Mouse (Mus musculus): ENCODE results near the gene Irf2.

The Irf2 gene

GRCm38 (mm10) chr8:46843855-46844254, 104.3 kb downstream of the Irf2 start:
- no peak for DNase-seq (ENCODE audit: low spot score)

- DNase-seq (ENCODE audit: low spot score), result no peak
These were observed 104.9 kb downstream of the Irf2 start for GRCm38 (mm10) chr8:46844371-46844973.

- DNase-seq (ENCODE audit: low spot score), result no peak
These were observed 105.6 kb downstream of the Irf2 start for GRCm38 (mm10) chr8:46844974-46845774.

- no peak for DNase-seq (ENCODE audit: low spot score)
These were observed 106.4 kb downstream of the Irf2 start for GRCm38 (mm10) chr8:46845891-46846290.

- DNase-seq (ENCODE audit: low spot score), result no peak
These were observed 107.4 kb downstream of the Irf2 start for GRCm38 (mm10) chr8:46846893-46847292.

GRCm38 (mm10) chr8:46848011-46848641, 108.6 kb downstream of the Irf2 start:
- DNase-seq (ENCODE audit: low spot score), result no peak

- DNase-seq (ENCODE audit: low spot score), result no peak
These were observed 109.4 kb downstream of the Irf2 start for GRCm38 (mm10) chr8:46848931-46849330.

- DNase-seq (ENCODE audit: low spot score), result no peak
These were observed 109.9 kb downstream of the Irf2 start for GRCm38 (mm10) chr8:46849458-46849857.

GRCm38 (mm10) chr8:46850258-46850897, 110.8 kb downstream of the Irf2 start:
- no peak for DNase-seq (ENCODE audit: low spot score)

- DNase-seq (ENCODE audit: low spot score), result peak; percentile 51
These were observed 112.0 kb downstream of the Irf2 start for GRCm38 (mm10) chr8:46851560-46851959.

- DNase-seq (ENCODE audit: low spot score), result no peak
These were observed 112.8 kb downstream of the Irf2 start for GRCm38 (mm10) chr8:46852377-46852776.

- no peak for DNase-seq (ENCODE audit: low spot score)
These were observed 119.8 kb downstream of the Irf2 start for GRCm38 (mm10) chr8:46859164-46859846.

GRCm38 (mm10) chr8:46859847-46860167, 120.3 kb downstream of the Irf2 start:
- no peak for DNase-seq (ENCODE audit: low spot score)

- no peak for DNase-seq (ENCODE audit: low spot score)
These were observed 123.0 kb downstream of the Irf2 start for GRCm38 (mm10) chr8:46862508-46862907.

- DNase-seq (ENCODE audit: low spot score), result no peak
These were observed 125.9 kb downstream of the Irf2 start for GRCm38 (mm10) chr8:46865428-46865827.

- DNase-seq (ENCODE audit: low spot score), result no peak
These were observed 127.9 kb downstream of the Irf2 start for GRCm38 (mm10) chr8:46867440-46867839.

- no peak for DNase-seq (ENCODE audit: low spot score)
These were observed 129.0 kb downstream of the Irf2 start for GRCm38 (mm10) chr8:46868346-46869065.

GRCm38 (mm10) chr8:46869521-46869925, 130.0 kb downstream of the Irf2 start:
- no peak for DNase-seq (ENCODE audit: low spot score)

GRCm38 (mm10) chr8:46871086-46871485, 131.6 kb downstream of the Irf2 start:
- DNase-seq (ENCODE audit: low spot score), result no peak

- no peak for DNase-seq (ENCODE audit: low spot score)
These were observed 136.2 kb downstream of the Irf2 start for GRCm38 (mm10) chr8:46875615-46876293.

GRCm38 (mm10) chr8:46881348-46881747, 141.8 kb downstream of the Irf2 start:
- no peak for DNase-seq (ENCODE audit: low spot score)
